Mouse (Mus musculus) CH12F3 (cell line): ENCODE results near the gene Fam219a.

Experiments
- in situ Hi-C: fragments of 300-500 bp; cut with MboI; formaldehyde crosslinking; loops from 2 replicates; pipeline ENCODE4 v1.14.3; 2020; ENCODE audit warnings: low sequenced_read_pairs

Gene Fam219a

DNA sequence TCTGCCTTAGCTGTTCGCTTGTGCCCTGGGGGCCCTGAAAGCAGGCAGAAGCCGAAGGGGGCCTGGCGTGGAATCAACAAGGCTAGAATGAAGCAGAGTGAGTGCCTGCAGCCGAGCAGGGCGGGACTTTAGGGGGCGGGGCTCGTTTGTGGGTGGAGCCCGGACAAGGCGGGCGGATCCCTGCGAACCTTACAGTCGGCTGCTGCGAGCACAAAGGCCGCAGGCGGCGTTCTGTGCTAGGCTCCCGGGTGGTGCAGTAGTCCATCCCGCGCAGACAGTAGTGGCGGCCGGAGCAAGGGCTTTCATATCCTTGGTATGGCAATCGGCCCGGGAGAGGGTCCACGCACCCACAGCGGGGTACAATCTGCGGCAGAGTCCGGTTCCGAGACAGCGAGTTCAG lies 62.4 kb downstream of the Fam219a start:
- in situ Hi-C loops = no loop called here

GRCm38 (mm10) chr4:41506156-41506555 lies 63.2 kb downstream of the Fam219a start:
- in situ Hi-C loops = no loop called here

DNA sequence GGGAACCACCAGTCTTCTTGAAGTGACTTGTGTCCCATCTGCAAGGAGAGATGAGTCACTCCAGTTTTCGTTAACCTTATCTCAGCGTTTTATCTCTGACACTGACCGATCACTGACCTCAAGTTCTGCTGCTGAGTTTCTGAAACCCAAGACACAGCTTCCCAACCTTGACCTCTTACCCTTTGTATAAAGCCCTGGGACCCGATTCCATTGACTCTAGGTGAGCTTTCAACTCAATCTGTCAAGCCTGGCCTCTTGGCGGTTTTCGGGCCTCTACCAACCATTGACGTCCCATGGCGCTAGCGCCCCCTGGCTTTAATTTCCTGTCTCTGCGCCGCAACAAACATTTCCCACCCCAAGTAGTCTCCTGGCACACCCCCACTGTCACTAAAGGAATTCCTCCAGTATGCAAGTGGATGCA lies 64.2 kb downstream of the Fam219a start:
- in situ Hi-C loops = no loop called here

GRCm38 (mm10) chr4:41504325-41504724 lies 65.0 kb downstream of the Fam219a start:
- in situ Hi-C loops = no loop called here

- in situ Hi-C loops = no loop called here
Measured at GRCm38 (mm10) chr4:41502986-41503412, 66.3 kb downstream of the Fam219a start, which contains the start of gene AI464131. Gene AI464131, minus strand, starts transcription at chr4:41503076.

DNA sequence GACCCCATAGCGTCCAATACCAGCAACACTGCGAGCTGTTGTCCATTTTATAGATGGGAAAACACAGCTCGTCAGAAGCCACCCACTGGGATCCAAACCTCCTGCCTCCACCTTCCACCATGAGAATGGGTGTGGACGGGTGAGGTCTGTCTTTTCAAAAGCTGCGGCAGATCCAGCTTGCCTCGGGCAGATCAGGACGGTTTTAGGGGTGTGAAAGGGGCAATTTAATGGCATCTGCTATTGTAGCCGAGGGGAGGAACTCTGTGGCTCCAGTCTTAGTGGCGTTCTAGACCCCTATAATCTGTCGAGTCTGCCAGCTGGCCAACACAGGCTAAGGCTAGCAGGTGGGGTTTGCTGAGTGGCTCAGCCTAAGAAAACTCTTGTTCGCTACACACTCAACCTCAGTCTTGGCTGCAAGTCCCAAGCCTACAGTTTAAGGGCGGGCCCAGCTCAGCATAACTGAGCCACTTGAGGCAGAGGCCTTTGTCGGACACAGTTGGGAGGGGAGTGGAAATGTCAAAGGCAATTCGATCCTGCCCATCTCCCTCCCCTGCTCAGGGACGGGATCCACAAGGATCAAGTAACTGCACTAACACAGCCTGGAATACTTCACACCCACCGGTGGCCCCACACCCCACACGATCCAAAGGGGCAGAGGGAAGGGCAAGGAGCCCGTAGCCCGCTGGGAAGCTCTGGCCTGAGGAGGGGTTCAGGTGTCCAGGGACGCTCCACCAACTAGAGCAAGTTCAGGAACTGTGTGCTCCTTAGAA lies 67.0 kb downstream of the Fam219a start:
- in situ Hi-C loops = no loop called here

GRCm38 (mm10) chr4:41500787-41501186 lies 68.6 kb downstream of the Fam219a start:
- in situ Hi-C loops = no loop called here

- in situ Hi-C loops = no loop called here
Measured at GRCm38 (mm10) chr4:41499619-41500018, 69.7 kb downstream of the Fam219a start.

DNA sequence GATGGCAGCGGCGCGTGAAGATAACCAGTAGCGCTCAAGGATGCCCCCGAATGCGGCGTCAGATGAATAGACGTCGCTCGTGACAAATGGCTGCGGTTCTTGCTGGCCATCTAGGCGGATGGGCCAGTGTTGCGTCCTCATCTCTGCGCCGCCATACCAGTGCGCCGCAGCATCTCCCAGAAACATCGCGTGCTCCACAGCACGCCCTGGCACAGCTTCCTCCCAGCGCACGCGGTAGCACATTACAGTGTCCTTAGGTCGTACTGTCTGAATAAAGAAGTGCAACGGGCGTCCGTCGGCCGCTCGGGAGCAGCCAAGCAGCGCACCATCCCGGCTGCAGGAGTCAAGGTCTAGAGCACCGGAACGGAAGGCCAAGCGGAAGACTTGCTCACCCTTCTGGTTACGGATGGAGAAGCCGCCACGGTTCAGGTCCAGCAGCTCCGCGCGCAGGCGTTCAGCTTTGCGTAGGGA lies 70.4 kb downstream of the Fam219a start:
- in situ Hi-C loops = no loop called here

DNA sequence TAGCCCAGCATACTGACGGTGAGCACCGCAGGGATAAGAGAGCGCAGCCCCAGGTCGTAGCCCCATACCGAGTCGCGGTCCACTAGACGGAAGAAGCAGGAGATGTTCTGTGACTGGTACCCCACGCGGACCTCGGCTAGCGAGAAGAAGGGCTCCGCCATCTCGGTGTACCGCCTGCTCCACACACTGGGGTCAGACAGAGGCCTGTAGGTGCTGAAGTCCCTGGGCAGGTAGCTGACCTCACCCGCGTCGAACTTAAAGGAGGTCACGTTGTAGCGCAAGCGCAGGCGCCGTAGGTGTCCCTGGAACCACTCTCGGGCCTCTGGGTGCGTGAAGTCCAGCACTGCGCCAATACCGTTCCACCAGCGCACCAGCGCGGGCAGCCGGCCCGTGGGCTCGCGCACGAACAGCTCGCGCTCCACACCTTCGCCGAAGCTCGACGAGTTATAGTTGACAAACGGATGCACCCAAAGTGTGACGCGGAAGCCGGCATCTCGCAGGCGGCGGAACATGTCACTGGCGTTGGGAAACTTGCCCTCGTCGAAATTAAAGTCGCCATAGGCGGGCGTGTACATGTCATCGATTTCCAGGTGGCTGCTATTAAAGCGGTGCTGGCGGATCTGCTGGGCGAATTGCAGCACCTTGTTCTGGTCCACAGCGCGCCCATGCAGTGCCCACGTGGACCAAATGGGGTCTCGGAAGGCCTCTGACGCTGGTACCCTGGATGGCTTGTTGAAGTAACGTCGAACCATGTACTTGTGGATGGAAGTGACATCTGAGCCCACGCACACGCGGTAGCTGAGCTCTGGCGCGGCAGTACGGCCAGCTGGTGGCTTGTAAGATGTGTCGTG lies 71.1 kb downstream of the Fam219a start:
- in situ Hi-C loops = no loop called here

- in situ Hi-C loops = no loop called here
Measured at GRCm38 (mm10) chr4:41497579-41497978, 71.8 kb downstream of the Fam219a start.

DNA sequence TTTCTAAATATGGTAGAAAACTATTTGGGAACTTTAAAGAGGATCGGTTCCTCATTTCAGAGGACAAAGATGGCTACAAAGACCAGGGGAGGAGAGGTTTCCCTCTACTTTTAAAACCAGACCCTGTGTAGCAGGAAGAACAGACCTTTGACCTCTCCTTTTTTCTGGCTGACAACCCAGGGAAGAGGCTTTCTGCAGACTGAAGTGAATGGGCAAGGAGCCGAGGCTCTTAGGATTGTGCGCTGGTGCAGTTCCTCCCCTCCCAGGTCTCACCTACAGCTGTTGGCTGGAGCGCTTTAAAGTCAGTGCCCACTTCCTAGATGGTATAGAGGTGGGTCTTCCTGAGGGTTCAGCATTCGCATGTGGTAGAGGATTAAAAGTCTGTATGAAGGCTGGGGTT lies 72.3 kb downstream of the Fam219a start:
- in situ Hi-C loops = no loop called here

DNA sequence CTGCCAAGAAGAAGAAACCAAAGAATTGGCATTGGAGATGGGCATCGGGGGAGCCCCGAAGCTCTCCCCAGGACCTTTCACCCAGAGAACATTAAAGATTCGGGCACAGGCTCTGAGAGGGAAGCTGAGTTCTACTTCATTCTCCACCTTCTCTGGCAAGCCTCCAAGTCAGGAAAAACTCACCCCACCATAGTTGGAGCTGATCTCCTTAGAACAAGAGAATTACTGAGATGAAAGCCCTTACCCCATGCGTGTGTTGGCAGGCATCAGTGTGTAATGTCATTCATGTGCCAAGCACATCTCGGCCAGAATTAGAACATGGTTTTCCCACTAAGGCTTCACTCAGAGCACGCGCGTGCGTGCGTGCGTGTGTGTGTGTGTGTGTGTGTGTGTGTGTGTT lies 73.5 kb downstream of the Fam219a start:
- in situ Hi-C loops = no loop called here

DNA sequence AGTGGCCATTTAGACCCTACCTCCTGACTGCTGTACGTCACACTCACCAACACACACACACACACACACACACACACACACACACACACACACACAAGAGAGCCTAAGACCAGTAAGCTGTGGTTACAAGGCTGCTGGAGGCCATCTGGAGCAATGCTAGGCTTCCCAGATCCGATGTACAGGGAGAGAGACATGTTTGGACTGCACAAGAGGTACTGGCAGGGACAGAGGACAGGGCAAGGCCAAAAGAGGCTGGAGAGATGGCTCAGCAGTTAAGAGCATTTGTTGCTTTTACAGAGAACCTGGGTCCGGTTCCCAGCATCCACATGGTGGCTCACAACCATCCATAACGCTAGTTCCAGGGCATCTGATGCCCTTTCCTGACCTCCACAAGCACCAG lies 74.3 kb downstream of the Fam219a start:
- in situ Hi-C loops = no loop called here

- in situ Hi-C loops = no loop called here
Measured at GRCm38 (mm10) chr4:41494378-41494777, 75.0 kb downstream of the Fam219a start.

DNA sequence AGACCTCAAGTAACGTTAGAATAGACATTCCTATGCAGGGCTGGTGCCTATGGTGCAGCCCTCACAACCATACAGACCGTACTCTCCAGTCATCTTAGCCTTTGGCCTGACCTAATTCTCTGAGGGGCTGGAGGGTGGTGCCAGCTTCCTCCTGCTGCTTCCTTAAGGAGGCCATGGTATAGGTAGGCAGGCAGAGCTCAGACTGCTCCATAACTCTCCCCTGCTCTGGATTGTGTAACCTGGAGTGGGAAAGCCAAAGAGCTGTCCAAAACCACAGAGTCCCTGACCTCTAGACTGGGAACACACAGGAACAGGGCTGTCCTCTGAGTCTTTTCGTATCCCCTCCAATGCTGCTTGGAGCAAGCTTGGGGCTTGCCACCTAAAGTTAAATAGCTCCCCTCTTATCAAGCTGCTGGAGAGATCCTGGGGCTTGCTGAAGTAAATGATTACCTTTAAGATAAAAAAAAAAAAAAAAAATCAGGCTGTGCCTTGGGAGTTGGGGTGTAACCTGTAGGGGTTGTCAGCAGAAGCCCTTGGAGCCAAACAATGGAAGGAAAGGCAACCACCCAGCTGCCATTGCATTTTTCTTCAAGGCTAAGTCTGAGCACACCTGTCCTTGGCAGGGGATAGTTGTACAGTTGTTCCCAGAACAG lies 75.7 kb downstream of the Fam219a start:
- in situ Hi-C loops = no loop called here

DNA sequence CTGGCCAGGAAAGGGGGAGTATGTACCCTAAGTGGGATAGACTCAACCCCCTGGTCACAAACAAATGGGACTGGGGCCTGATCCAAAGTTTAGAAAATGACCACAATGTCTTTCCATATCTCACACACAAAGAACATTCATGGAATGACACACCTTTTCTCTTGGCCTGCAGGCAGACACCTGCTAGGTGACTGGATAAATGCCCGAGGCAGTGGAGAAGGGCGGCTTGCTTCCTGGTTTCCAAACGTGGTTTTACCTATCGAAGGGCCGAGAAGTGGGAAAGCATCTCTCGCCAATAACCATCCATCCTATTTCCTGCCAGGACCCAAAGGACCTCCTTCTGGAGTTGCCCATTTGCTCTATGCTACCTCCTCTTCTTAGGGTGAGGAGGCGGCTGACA lies 76.4 kb downstream of the Fam219a start:
- in situ Hi-C loops = no loop called here

GRCm38 (mm10) chr4:41481601-41482017 lies 87.7 kb downstream of the Fam219a start:
- in situ Hi-C loops = no loop called here

DNA sequence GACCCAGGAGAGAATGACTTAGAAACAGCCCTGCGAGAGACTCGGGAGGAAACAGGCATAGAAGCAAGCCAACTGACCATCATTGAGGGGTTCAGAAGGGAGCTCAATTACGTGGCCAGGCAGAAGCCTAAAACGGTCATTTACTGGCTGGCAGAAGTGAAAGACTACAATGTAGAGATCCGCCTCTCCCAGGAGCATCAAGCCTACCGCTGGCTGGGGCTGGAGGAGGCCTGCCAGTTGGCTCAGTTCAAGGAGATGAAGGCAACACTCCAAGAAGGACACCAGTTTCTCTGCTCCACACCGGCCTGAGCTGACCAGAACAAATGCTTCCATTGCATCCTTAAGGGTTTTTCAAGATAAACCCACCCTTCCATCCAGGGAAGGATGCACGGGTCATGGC lies 89.1 kb downstream of the Fam219a start:
- in situ Hi-C loops = no loop called here

DNA sequence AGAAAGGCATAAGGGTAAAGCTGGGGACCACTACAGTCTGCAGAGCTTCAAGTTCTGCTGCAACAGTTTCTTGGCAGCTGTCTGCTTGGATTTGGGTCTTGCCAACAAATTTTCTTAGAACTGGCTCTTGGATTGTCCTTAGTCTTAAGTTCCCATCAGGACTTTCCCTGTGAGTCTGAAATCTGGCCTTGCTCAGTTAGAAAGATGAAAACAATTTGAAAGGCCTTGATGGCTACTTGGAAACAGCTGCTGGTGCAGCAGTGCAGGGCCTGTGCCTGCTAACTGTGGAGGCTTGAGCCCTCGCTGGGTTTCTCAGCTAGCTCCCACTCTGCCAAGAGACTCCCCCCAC lies 89.9 kb downstream of the Fam219a start:
- in situ Hi-C loops = no loop called here

- in situ Hi-C loops = no loop called here
Measured at GRCm38 (mm10) chr4:41478751-41479455, 90.4 kb downstream of the Fam219a start.
